Mouse (Mus musculus) embryonic facial prominence, embryonic 12.5 days (tissue): ENCODE measurements at regions not wholly inside any gene's neighbourhood (a gene's known extent, or its start where the extent isn't known, plus 50 kb on each side); places are given as distances from the start of the nearest gene placed in this dataset.
A peak's percentile ranks its signal among the peaks of the same experiment; 100 is the strongest.

Source experiments
- ATAC-seq: fragments of 200-750 bp; cut with Nextera tagmentation; 2 replicates; pipeline ENCODE4 v1.8.0; 2017; ENCODE audit not compliant: insufficient number of reproducible peaks, insufficient read depth, low FRiP score, low TSS enrichment
- H3K27ac ChIP-seq: fragments of 300-500 bp; sonication (generic); 2 replicates; pipeline ENCODE4 v1.5.1; 2016; ENCODE audit warnings: mild to moderate bottlenecking
- H3K27me3 ChIP-seq: fragments of 300-500 bp; sonication (generic); 2 replicates; pipeline ENCODE4 v1.6.1; 2016; ENCODE audit warnings: mild to moderate bottlenecking, moderate library complexity
- H3K36me3 ChIP-seq: fragments of 300-500 bp; sonication (generic); 2 replicates; pipeline ENCODE4 v1.6.1; 2016; ENCODE audit warnings: mild to moderate bottlenecking
- H3K4me1 ChIP-seq: fragments of 300-500 bp; sonication (generic); 2 replicates; pipeline ENCODE4 v1.6.1; 2016
- H3K4me2 ChIP-seq: fragments of 300-500 bp; sonication (generic); replicated peaks from 2 replicates; pipeline ENCODE4 v1.6.1; 2016; ENCODE audit warnings: mild to moderate bottlenecking, moderate library complexity
- H3K4me3 ChIP-seq: fragments of 300-500 bp; sonication (generic); 2 replicates; pipeline ENCODE4 v1.5.1; 2016; ENCODE audit warnings: mild to moderate bottlenecking
- H3K9ac ChIP-seq: fragments of 300-500 bp; sonication (generic); 2 replicates; pipeline ENCODE4 v1.6.1; 2016; ENCODE audit warnings: mild to moderate bottlenecking, moderate library complexity
- H3K9me3 ChIP-seq: fragments of 300-500 bp; sonication (generic); 2 replicates; pipeline ENCODE4 v1.6.1; 2016; ENCODE audit warnings: mild to moderate bottlenecking, moderate library complexity
- WGBS: fragments of 180-500 bp; shearing (Covaris S2); methylation state at CpG from one replicate; pipeline ENCODE4 v1.1.7; 2016; 5-methylcytosine and 5-hydroxymethylcytosine counted together

DNA sequence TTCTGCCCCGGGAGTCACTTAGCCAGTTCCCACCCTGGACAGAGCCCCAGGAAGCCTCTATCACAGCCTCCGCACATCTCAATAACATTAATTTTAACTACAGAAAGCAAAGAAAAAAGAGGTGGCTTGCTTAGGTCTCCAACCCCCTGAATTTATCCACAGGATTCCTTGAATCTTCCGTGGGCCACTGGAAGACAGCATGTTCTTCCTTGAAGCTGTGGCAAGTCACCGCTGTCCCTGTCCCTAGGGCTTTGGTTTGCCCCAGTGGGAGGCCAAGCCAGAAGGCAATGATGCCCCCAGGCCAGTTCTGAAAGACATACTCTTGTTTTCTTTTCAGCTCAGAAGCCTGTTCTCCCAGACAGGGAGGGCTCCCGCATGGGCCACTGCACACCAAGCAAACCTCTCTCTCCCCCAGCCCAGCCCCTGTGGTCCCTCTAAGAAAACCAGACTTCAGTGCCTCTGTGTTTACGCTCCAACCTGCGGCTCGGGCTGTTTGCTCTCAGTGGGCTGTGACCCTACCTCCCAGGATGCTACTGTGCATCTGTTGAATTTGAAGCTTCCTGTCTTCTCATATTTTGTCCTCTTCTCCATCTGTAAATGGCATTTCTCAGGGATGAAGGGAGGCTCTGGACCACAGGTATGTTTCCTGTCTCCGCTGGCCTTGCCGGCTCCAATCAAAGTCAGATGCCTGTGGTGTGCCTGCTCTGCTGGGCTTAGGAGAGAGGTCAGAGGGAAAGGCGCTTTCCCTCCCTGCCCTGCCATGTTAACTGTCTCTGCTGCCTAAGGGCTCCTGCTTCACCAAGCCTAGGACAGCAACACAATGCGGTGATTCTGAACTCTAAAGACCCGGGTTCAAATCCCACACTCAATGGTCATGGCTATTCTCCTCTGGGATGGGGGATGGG lies 67.5 kb upstream of the Rgma start:
- peaks cover 21% of the 10 kb centered on the region for H3K4me1 ChIP-seq
- H3K4me3 ChIP-seq, result no peak overlapping the region
- H3K36me3 ChIP-seq, result no peaks in the 10 kb centered on the region
- H3K9me3 ChIP-seq, result no peaks in the 10 kb centered on the region
- no peak overlapping the region for H3K9ac ChIP-seq
- 22% methylated on average over 13 of the region's 13 CpGs for WGBS
- ATAC-seq, result 0 out of 2 replicates have a peak, but pooled peaks have one; percentile 24
- H3K4me2 ChIP-seq, result no peak overlapping the region
- no peak overlapping the region for H3K27ac ChIP-seq
- no peaks in the 10 kb centered on the region for H3K27me3 ChIP-seq

DNA sequence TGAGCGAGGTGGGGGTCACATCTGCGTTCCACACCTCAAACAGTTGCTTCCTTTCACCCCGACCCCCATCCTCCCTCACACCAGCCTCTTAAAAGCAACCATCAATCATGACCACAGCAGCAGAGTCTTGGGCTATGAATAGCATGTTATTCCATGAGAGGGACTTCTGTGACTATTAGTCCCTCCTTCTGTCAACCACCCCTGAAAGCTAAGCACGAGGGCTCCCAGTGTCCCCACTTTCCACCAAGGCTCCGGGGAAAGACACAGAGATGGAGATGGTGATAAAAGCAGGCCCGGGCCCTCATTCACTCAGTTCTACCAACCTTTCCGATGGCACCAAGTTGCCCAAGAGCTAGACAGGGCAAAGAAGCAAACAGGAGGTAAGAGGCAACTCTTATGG lies 66.3 kb upstream of the Rgma start:
- Histone ChIP-seq H3K9ac (no peak overlapping the region), H3K4me2 (no peak overlapping the region), H3K27me3 (no peaks in the 10 kb centered on the region), H3K9me3 (no peaks in the 10 kb centered on the region), H3K4me3 (no peak overlapping the region), H3K27ac (no peak overlapping the region), H3K36me3 (no peaks in the 10 kb centered on the region), H3K4me1 (peaks cover 21% of the 10 kb centered on the region)
- 67% methylated on average over 7 of the region's 7 CpGs for WGBS
- no peak for ATAC-seq

- no peak overlapping the region for H3K9ac ChIP-seq
- H3K4me2 ChIP-seq, result no peak overlapping the region
- H3K4me3 ChIP-seq, result no peak overlapping the region
- no peaks in the 10 kb centered on the region for H3K9me3 ChIP-seq
- WGBS, result 89% methylated on average over 10 of the region's 10 CpGs
- peaks cover 24% of the 10 kb centered on the region for H3K4me1 ChIP-seq
- no peak for ATAC-seq
- H3K27me3 ChIP-seq, result no peaks in the 10 kb centered on the region
- no peaks in the 10 kb centered on the region for H3K36me3 ChIP-seq
- no peak overlapping the region for H3K27ac ChIP-seq
Observed at GRCm38 (mm10) chr7:73310056-73310455, 65.3 kb upstream of the Rgma start.

DNA sequence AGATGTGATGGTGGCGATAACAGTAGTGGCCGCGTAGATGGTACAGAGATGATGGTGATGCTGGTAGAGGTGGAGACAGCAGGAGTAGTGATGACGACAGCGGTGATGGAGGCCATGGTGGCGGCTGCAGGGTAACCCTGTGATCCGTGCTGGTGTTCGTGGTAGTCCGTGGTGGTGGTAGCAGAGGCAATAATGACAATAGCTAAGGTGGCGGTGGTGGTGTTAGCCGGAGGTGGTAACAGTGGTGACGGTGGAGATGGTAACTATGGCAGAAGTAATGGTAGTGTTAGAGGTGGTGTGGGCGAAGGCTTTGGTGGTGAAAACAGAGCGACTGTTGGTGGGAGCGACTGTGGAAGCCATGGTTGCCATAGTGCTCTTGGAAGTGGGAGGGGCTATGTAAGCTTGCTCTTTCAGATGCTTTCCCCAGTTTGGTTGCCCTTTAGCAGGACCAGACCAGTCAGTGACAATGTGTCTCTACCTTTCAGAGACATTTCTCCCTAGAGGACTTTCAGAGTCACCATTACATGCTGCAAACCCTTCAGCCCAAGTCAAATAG lies 64.7 kb upstream of the Rgma start:
- WGBS, result 96% methylated on average over 15 of the region's 15 CpGs
- Histone ChIP-seq H3K4me2 (no peak overlapping the region), H3K9ac (no peak overlapping the region), H3K9me3 (no peaks in the 10 kb centered on the region), H3K4me1 (peaks cover 19% of the 10 kb centered on the region), H3K27me3 (no peaks in the 10 kb centered on the region), H3K27ac (no peak overlapping the region), H3K36me3 (no peaks in the 10 kb centered on the region), H3K4me3 (no peak overlapping the region)
- ATAC-seq, result no peak

GRCm38 (mm10) chr7:73315555-73315954 lies 59.8 kb upstream of the Rgma start:
- H3K4me3 ChIP-seq, result no peak overlapping the region
- peaks cover 13% of the 10 kb centered on the region; the same call in 1 of the 2 replicates for H3K4me1 ChIP-seq
- H3K36me3 ChIP-seq, result no peaks in the 10 kb centered on the region
- no peak overlapping the region for H3K27ac ChIP-seq
- H3K27me3 ChIP-seq, result no peaks in the 10 kb centered on the region
- H3K9ac ChIP-seq, result no peak overlapping the region
- WGBS, result 82% methylated on average over 3 of the region's 3 CpGs
- no peak overlapping the region for H3K4me2 ChIP-seq
- ATAC-seq, result no peak
- H3K9me3 ChIP-seq, result no peaks in the 10 kb centered on the region

DNA sequence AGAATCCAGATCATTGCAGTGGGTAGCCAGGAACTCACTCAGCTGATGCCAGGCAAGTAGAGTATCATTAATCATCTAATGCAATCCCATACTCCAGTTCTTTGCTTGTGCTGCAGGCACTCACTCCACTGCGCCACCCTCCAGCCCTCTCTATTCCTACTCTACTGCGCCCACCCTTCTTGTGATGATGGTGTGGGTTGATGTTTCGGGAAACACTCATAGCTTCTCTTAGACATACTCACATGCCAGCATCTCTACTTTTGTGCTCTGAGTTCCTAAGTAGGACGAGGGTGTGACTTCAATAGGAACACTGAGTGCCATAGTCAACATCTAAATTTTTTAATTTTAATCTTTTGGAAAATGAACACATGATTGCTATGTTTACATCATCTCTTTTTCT lies 57.7 kb upstream of the Rgma start:
- no peak overlapping the region for H3K4me3 ChIP-seq
- no peak for ATAC-seq
- no peak overlapping the region for H3K9ac ChIP-seq
- peaks cover 19% of the 10 kb centered on the region; the same call in 1 of the 2 replicates for H3K4me1 ChIP-seq
- 0 out of 2 replicates have a peak, but pooled peaks cover 3% of the 10 kb centered on the region for H3K27me3 ChIP-seq
- H3K27ac ChIP-seq, result no peak overlapping the region
- WGBS, result over 99% methylated on average over 4 of the region's 4 CpGs
- H3K36me3 ChIP-seq, result no peaks in the 10 kb centered on the region
- no peaks in the 10 kb centered on the region for H3K9me3 ChIP-seq
- H3K4me2 ChIP-seq, result no peak overlapping the region

DNA sequence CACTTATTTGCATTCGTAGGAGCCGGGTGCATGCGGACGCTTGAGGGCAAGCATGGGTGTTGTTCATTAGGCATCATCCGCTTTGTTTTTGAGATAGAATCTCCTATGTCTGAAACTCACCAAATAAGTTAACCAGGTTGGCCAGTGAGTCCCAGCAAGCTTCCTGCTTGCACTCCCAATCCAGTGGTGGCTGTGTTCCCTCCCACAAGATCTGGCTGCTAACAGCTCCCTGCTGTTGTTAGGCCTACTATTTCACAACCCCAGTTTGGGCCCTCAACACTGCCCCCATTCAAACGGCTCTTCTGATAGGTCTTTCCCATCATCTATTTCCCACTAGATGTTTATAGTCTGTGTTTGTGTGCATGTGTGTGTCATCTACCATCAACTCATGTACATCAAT lies 56.3 kb upstream of the Rgma start:
- H3K9me3 ChIP-seq, result no peaks in the 10 kb centered on the region
- ATAC-seq, result no peak
- no peak overlapping the region for H3K27ac ChIP-seq
- no peak overlapping the region for H3K4me2 ChIP-seq
- no peaks in the 10 kb centered on the region for H3K36me3 ChIP-seq
- H3K9ac ChIP-seq, result no peak overlapping the region
- H3K4me1 ChIP-seq, result peaks cover 19% of the 10 kb centered on the region; the same call in 1 of the 2 replicates
- 90% methylated on average over 6 of the region's 6 CpGs for WGBS
- no peak overlapping the region for H3K4me3 ChIP-seq
- 0 out of 2 replicates have a peak, but pooled peaks cover 3% of the 10 kb centered on the region for H3K27me3 ChIP-seq

GRCm38 (mm10) chr7:73319994-73320393 lies 55.3 kb upstream of the Rgma start:
- no peak overlapping the region for H3K9ac ChIP-seq
- 51% methylated on average over 7 of the region's 7 CpGs for WGBS
- H3K4me3 ChIP-seq, result no peak overlapping the region
- H3K9me3 ChIP-seq, result no peaks in the 10 kb centered on the region; the same call in 1 of the 2 replicates
- H3K4me2 ChIP-seq, result no peak overlapping the region
- H3K36me3 ChIP-seq, result no peaks in the 10 kb centered on the region
- 0 out of 2 replicates have a peak, but pooled peaks cover 3% of the 10 kb centered on the region for H3K27me3 ChIP-seq
- H3K4me1 ChIP-seq, result peaks cover 17% of the 10 kb centered on the region; the same call in 1 of the 2 replicates
- peak; percentile 42; the same call in 1 of the 2 replicates for ATAC-seq
- no peak overlapping the region for H3K27ac ChIP-seq

GRCm38 (mm10) chr7:73322466-73323151 lies 52.7 kb upstream of the Rgma start:
- Histone ChIP-seq H3K4me2 (no peak overlapping the region), H3K27me3 (0 out of 2 replicates have a peak, but pooled peaks cover 3% of the 10 kb centered on the region), H3K4me3 (no peak overlapping the region), H3K4me1 (peaks cover 21% of the 10 kb centered on the region; the same call in 1 of the 2 replicates), H3K9ac (no peak overlapping the region), H3K9me3 (no peaks in the 10 kb centered on the region; the same call in 1 of the 2 replicates), H3K27ac (no peak overlapping the region), H3K36me3 (no peaks in the 10 kb centered on the region)
- no peak for ATAC-seq
- WGBS, result 90% methylated on average over 8 of the region's 8 CpGs

- no peaks in the 10 kb centered on the region; the same call in 1 of the 2 replicates for H3K9me3 ChIP-seq
- no peaks in the 10 kb centered on the region for H3K36me3 ChIP-seq
- peaks cover 21% of the 10 kb centered on the region; the same call in 1 of the 2 replicates for H3K4me1 ChIP-seq
- WGBS, result 33% methylated on average over 12 of the region's 12 CpGs
- ATAC-seq, result no peak
- H3K27ac ChIP-seq, result no peak overlapping the region
- 0 out of 2 replicates have a peak, but pooled peaks cover 3% of the 10 kb centered on the region for H3K27me3 ChIP-seq
- H3K4me2 ChIP-seq, result peak overlapping the region; percentile 40
- H3K9ac ChIP-seq, result no peak overlapping the region
- H3K4me3 ChIP-seq, result no peak overlapping the region
Observed at GRCm38 (mm10) chr7:73323556-73323955, 51.8 kb upstream of the Rgma start.

DNA sequence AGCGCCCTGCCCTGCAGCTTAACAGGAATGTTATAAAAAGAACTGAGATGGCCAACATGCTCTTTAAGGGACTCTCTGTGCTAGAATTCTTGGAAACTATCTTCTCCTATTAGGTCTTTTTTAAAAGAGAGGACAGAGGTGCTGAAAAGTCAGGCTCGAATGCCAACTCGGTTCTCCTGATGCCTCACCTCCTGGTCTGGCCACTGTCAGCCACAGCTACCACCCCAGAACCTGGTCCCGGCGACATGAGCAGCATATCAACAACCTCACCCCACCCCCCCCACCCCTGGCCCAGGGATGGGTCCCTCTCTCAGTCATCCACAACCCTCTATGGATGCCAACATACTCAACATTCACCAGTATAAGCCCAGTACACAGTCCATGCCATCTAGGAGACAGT lies 49.8 kb upstream of the Rgma start:
- Histone ChIP-seq H3K27ac (no peak overlapping the region), H3K36me3 (no peaks in the 10 kb centered on the region), H3K4me2 (no peak overlapping the region), H3K9me3 (no peaks in the 10 kb centered on the region; the same call in 1 of the 2 replicates), H3K9ac (no peak overlapping the region), H3K27me3 (0 out of 2 replicates have a peak, but pooled peaks cover 3% of the 10 kb centered on the region), H3K4me1 (peaks cover 12% of the 10 kb centered on the region; the same call in 1 of the 2 replicates), H3K4me3 (no peak overlapping the region)
- no peak for ATAC-seq
- WGBS, result 93% methylated on average over 5 of the region's 5 CpGs
